Mouse (Mus musculus) spleen, adult 2 months (tissue): ENCODE measurements around the gene Grid1. TPM values are rescaled to one million over a fixed set of nuclear protein-coding genes. Genes with fewer than 3 reads are reported as not detected.

ENCODE experiments used
- DNase-seq, 2 experiments: peaks; one replicate each; pipeline versions ENCODE4 v3.0.0 to v3.0.0-alpha.2; 2012 to 2021; ENCODE audit warnings: low spot score in 2 of 2, low read depth in 1 of 2
- H3K27ac ChIP-seq: fragments of 200-500 bp; 2 replicates; pipeline ENCODE4 v1.5.1; 2012; ENCODE audit warnings: low read length, inconsistent platforms; ENCODE audit not compliant: insufficient read depth
- H3K27me3 ChIP-seq: fragments of 200-500 bp; 2 replicates; pipeline ENCODE4 v1.6.1; 2012; ENCODE audit warnings: mild to moderate bottlenecking, moderate library complexity, low read length, inconsistent platforms; ENCODE audit not compliant: control insufficient read depth, insufficient read depth
- H3K36me3 ChIP-seq: fragments of 200-500 bp; 2 replicates; pipeline ENCODE4 v1.6.1; 2012; ENCODE audit warnings: mild to moderate bottlenecking, low read length, inconsistent platforms; ENCODE audit not compliant: control insufficient read depth, insufficient read depth
- H3K4me1 ChIP-seq: fragments of 200-500 bp; 2 replicates; pipeline ENCODE4 v1.6.1; 2011; ENCODE audit warnings: inconsistent platforms; ENCODE audit not compliant: control insufficient read depth, insufficient read depth, insufficient read length
- H3K4me3 ChIP-seq: fragments of 200-500 bp; 2 replicates; pipeline ENCODE4 v1.5.1; 2011; ENCODE audit warnings: mild to moderate bottlenecking, inconsistent platforms; ENCODE audit not compliant: insufficient read depth, insufficient read length; ENCODE audit errors: extremely low read depth
- CTCF ChIP-seq: fragments of 200-500 bp; IDR thresholded peaks from 2 replicates; pipeline ENCODE4 v1.5.1; 2011; ENCODE audit warnings: mild to moderate bottlenecking, inconsistent platforms; ENCODE audit not compliant: insufficient read depth, insufficient read length, insufficient replicate concordance; ENCODE audit errors: extremely low read depth
- POLR2A ChIP-seq: fragments of 200-500 bp; IDR thresholded peaks from 2 replicates; pipeline ENCODE4 v1.6.1; 2011; ENCODE audit warnings: low read depth, low read length, inconsistent platforms
- WGBS: fragments of 180-500 bp; shearing (Covaris S2); methylation state at CpG from one replicate; pipeline ENCODE4 v1.1.7; 2018; 5-methylcytosine and 5-hydroxymethylcytosine counted together
- polyA plus RNA-seq: library from polyadenylated mRNA; depleted of rRNA; stranded (reverse); fragments of >200 nt; gene quantifications from 2 replicates; pipeline ENCODE4 v1.2.3, GENCODE M21; 2012

The Grid1 gene
- polyA plus RNA-seq, 1 experiment: 0.02 TPM

DNA sequence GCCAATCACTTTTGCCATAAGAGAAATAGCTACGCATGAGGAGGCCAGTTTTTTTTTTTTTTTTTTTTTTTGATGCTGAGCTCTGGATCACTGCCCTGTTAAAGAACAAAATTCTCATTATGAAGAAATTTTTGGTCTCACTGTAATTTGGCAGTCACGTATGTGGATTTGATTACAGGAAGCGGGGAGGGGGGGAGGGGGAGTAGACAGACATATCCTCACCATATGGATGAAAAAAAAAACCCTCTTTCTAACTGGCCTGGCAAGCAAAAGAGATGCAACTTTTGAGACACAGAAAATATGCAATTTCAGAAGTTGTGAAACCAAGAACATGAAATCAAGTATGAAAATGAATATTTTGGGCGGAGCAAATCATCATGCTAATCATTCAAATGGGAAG is 573.7 kb downstream of the Grid1 start:
- Histone ChIP-seq H3K4me1 (no peaks in the 10 kb centered on the region), H3K4me3 (no peak overlapping the region), H3K27me3 (no peaks in the 10 kb centered on the region), H3K27ac (no peak overlapping the region), H3K36me3 (no peaks in the 10 kb centered on the region)
- no peak for DNase-seq
- TF ChIP-seq POLR2A: no peak
- TF ChIP-seq CTCF: no peak
- WGBS: 70% methylated on average over 4 of the region's 4 CpGs

- Histone ChIP-seq H3K4me3 (no peak overlapping the region), H3K27ac (no peak overlapping the region), H3K27me3 (no peaks in the 10 kb centered on the region), H3K4me1 (no peaks in the 10 kb centered on the region), H3K36me3 (no peaks in the 10 kb centered on the region)
- no peak for TF ChIP-seq CTCF
- TF ChIP-seq POLR2A: no peak
- no peak for DNase-seq
- whole genome bisulfite sequencing: 83% methylated on average over 3 of the region's 3 CpGs
Measured at GRCm38 (mm10) chr14:35404249-35404908, 584.5 kb downstream of the Grid1 start.

DNA sequence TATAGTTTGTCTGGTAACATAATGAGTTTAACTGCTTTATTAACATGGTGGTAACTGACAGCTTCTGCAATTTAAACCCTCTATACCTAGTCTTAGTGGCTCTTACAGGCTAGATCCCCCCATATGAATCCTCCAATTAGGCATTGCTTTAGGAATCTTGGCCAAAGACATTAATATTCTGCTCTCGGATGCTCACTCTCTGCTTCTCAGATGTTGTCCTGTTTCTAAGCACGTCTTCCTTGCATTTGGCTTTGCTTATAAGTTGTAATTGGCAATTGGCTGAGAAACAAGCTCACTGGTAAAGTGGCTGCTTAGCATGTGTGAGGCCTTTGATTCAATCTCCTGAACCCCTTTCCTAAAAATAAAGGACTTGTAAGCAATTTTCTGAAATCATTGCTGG is 610.4 kb downstream of the Grid1 start:
- Histone ChIP-seq H3K36me3 (no peaks in the 10 kb centered on the region), H3K27ac (no peak overlapping the region), H3K27me3 (no peaks in the 10 kb centered on the region), H3K4me1 (no peaks in the 10 kb centered on the region), H3K4me3 (no peak overlapping the region)
- 73% methylated on average over 2 of the region's 2 CpGs for WGBS
- TF ChIP-seq CTCF (no peak), POLR2A (no peak)
- DNase-seq: no peak

- H3K27me3 ChIP-seq: no peaks in the 10 kb centered on the region
- no peak overlapping the region for H3K27ac ChIP-seq
- no peaks in the 10 kb centered on the region for H3K36me3 ChIP-seq
- no peak for DNase-seq
- WGBS: 88% methylated on average over 7 of the region's 7 CpGs
- no peaks in the 10 kb centered on the region for H3K4me1 ChIP-seq
- TF ChIP-seq CTCF: no peak
- no peak for TF ChIP-seq POLR2A
- no peak overlapping the region for H3K4me3 ChIP-seq
Measured at GRCm38 (mm10) chr14:35453702-35454101, 633.8 kb downstream of the Grid1 start.

- no peaks in the 10 kb centered on the region for H3K36me3 ChIP-seq
- no peak for DNase-seq
- 83% methylated on average over 6 of the region's 6 CpGs for WGBS
- no peaks in the 10 kb centered on the region for H3K4me1 ChIP-seq
- TF ChIP-seq CTCF (no peak), POLR2A (no peak)
- H3K4me3 ChIP-seq: no peak overlapping the region
- no peak overlapping the region for H3K27ac ChIP-seq
- H3K27me3 ChIP-seq: no peaks in the 10 kb centered on the region
Measured at GRCm38 (mm10) chr14:35468254-35468653, 648.3 kb downstream of the Grid1 start.

DNA sequence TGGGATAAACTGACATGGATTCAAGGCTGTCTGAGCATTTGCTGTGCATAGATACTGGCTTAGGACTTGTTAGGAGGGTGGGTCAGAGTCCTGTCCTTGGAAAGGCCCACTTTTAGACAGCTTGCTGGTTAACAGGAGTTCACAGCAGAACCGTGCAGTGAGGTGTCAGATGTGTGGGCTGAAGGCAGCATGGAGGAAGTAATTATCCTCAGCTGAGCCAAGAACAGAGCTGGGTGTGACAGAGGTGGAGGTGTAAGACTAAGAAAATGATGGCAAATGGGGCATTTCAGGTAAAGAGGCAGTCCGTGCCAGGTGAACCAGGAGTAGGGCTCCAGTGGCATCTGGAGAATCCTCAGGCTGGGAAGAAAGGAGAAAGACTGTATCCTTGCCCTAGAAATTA is 666.1 kb downstream of the Grid1 start:
- DNase-seq: no peak
- H3K27me3 ChIP-seq: no peaks in the 10 kb centered on the region
- 66% methylated on average over 2 of the region's 2 CpGs for WGBS
- H3K4me1 ChIP-seq: no peaks in the 10 kb centered on the region
- TF ChIP-seq CTCF (no peak), POLR2A (no peak)
- no peaks in the 10 kb centered on the region for H3K36me3 ChIP-seq
- H3K27ac ChIP-seq: no peak overlapping the region
- no peak overlapping the region for H3K4me3 ChIP-seq

DNA sequence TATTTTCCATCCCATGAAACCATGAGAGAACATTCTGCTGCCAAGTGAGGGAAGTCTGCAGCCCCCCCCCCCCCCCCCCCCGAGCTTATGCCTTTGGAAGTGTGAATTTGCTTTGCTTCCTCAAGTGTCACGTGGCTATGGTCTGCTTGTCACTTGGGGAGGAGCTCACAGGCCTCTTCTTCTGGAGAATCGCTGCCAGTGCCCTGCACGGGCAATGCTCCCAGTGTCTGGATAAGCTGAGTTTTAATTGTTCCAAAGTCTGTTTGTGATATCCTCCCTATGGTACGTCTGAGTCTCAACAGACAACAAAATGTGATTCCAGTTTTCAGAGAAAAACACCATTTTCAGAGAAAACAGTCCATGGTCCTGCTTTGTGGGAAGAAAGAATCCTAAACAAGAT is 682.4 kb downstream of the Grid1 start:
- Histone ChIP-seq H3K27me3 (no peaks in the 10 kb centered on the region), H3K36me3 (no peaks in the 10 kb centered on the region), H3K4me3 (no peak overlapping the region), H3K27ac (no peak overlapping the region), H3K4me1 (no peaks in the 10 kb centered on the region)
- 50% methylated on average over 5 of the region's 5 CpGs for WGBS
- DNase-seq: no peak
- TF ChIP-seq POLR2A (no peak), CTCF (no peak)
